Mouse (Mus musculus) telencephalon, adult 2 months (tissue): ENCODE results near the gene Nagpa.
A peak's percentile ranks its signal among the peaks of the same experiment; 100 is the strongest.

ENCODE experiments used
- DNase-seq: peaks from one replicate; pipeline ENCODE4 v3.0.0-alpha.2; 2011; ENCODE audit warnings: low read depth, low spot score

The Nagpa gene

GRCm38 (mm10) chr16:5202681-5203080, 1.1 kb downstream of the Nagpa start:
- no peak for DNase-seq

GRCm38 (mm10) chr16:5195080-5195479, 8.7 kb downstream of the Nagpa start:
- DNase-seq, result no peak

GRCm38 (mm10) chr16:5186234-5186633, 17.6 kb downstream of the Nagpa start:
- DNase-seq, result peak; percentile 62

- no peak for DNase-seq
Observed at GRCm38 (mm10) chr16:5185691-5186090, 18.1 kb downstream of the Nagpa start.

GRCm38 (mm10) chr16:5184956-5185355, 18.9 kb downstream of the Nagpa start:
- DNase-seq, result no peak

- no peak for DNase-seq
Observed at GRCm38 (mm10) chr16:5184101-5184500, 19.7 kb downstream of the Nagpa start.

GRCm38 (mm10) chr16:5183310-5183975, 20.4 kb downstream of the Nagpa start:
- DNase-seq, result no peak

- no peak for DNase-seq
Observed at GRCm38 (mm10) chr16:5172636-5173035, 31.2 kb downstream of the Nagpa start.

- no peak for DNase-seq
Observed at GRCm38 (mm10) chr16:5168829-5169228, 35.0 kb downstream of the Nagpa start.

GRCm38 (mm10) chr16:5168038-5168437, 35.8 kb downstream of the Nagpa start:
- no peak for DNase-seq

GRCm38 (mm10) chr16:5164327-5164726, 39.5 kb downstream of the Nagpa start:
- DNase-seq, result no peak

- peak; percentile 23 for DNase-seq
Observed at GRCm38 (mm10) chr16:5159248-5159647, 44.6 kb downstream of the Nagpa start.

- DNase-seq, result no peak
Observed at GRCm38 (mm10) chr16:5157113-5157512, 46.7 kb downstream of the Nagpa start.

GRCm38 (mm10) chr16:5156495-5156894, 47.3 kb downstream of the Nagpa start:
- DNase-seq, result no peak

- no peak for DNase-seq
Observed at GRCm38 (mm10) chr16:5155014-5155413, 48.8 kb downstream of the Nagpa start.

- no peak for DNase-seq
Observed at GRCm38 (mm10) chr16:5153299-5154026, 50.3 kb downstream of the Nagpa start.

- DNase-seq, result peak; percentile 78
Observed at GRCm38 (mm10) chr16:5150544-5150943, 53.3 kb downstream of the Nagpa start.

GRCm38 (mm10) chr16:5147037-5147385, 56.8 kb downstream of the Nagpa start, which contains the start of gene Sec14l5:
TSS of gene Sec14l5 (plus strand) at chr16:5147109.
- DNase-seq, result no peak

GRCm38 (mm10) chr16:5146367-5147036, 57.3 kb downstream of the Nagpa start:
- DNase-seq, result peak; percentile 36

- peak; percentile 65 for DNase-seq
Observed at GRCm38 (mm10) chr16:5145570-5145969, 58.2 kb downstream of the Nagpa start.
